Mouse (Mus musculus) lung, adult 2 months (tissue): ENCODE data around the gene Trib2.

Source experiments
- CTCF ChIP-seq: fragments of 200-500 bp; IDR thresholded peaks from 2 replicates; pipeline ENCODE4 v1.5.1; 2011; ENCODE audit warnings: mild to moderate bottlenecking, low read length, control low read depth; ENCODE audit not compliant: insufficient read depth
- POLR2A ChIP-seq: fragments of 200-500 bp; IDR thresholded peaks from 2 replicates; pipeline ENCODE4 v1.6.1; 2011; ENCODE audit warnings: low read depth, mild to moderate bottlenecking, control low read depth, low read length, borderline replicate concordance; ENCODE audit errors: extremely low read depth

DNA sequence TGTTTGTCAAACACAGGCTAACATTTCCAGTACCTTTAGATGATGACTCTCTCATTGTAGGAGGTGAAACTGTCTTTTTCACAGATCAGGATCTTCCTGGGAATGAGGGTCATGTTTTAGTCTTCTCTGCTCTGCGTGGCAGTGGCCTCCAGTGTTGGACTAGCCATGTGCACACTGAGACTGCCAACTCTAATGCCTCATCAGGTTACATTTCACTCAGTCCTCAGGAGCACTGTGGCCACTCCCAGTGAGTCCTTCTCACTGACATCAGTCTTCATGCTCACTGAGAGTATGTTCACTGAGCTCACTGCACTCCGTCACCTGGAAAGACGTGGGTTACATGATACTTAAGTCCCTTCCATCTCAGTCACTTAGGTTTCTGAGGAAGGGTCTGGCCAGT lies 14.0 kb upstream of the Trib2 start:
- TF ChIP-seq POLR2A, result no peak
- TF ChIP-seq CTCF, result no peak
